Mouse (Mus musculus): Measurements from ENCODE around the gene Fggy. TPM values are rescaled to one million over a fixed set of nuclear protein-coding genes. Genes with fewer than 3 reads are reported as not detected.

Gene Fggy
- polyA plus RNA-seq, 1 experiment from 2014 or later, result 5.3 TPM

GRCm38 (mm10) chr4:95603254-95603653 is 45.9 kb downstream of the Fggy start:
- Histone ChIP-seq H3K9ac (no peak overlapping the region), H3K27me3 (no peaks in the 10 kb centered on the region), H3K4me3 (no peak overlapping the region), H3K4me2 (no peak overlapping the region), H3K36me3 (ENCODE audit: poor library complexity, severe bottlenecking) (no peaks in the 10 kb centered on the region), H3K27ac (no peak overlapping the region), H3K4me1 (no peaks in the 10 kb centered on the region), H3K9me3 (replicated peaks) (no peaks in the 10 kb centered on the region)
- 77% methylated on average over 1 of the region's 1 CpGs for WGBS
- ATAC-seq, result no peak

GRCm38 (mm10) chr4:95610663-95611062 is 53.4 kb downstream of the Fggy start:
- H3K4me2 ChIP-seq, result no peak overlapping the region
- 71% methylated on average over 1 of the region's 1 CpGs for WGBS
- no peaks in the 10 kb centered on the region for H3K27me3 ChIP-seq
- H3K4me1 ChIP-seq, result 0 out of 2 replicates have a peak, but pooled peaks cover 5% of the 10 kb centered on the region
- no peaks in the 10 kb centered on the region for H3K36me3 ChIP-seq (ENCODE audit: poor library complexity, severe bottlenecking)
- ATAC-seq, result peak; percentile 36; the same call in 1 of the 2 replicates
- H3K9me3 ChIP-seq (replicated peaks), result no peaks in the 10 kb centered on the region
- no peak overlapping the region for H3K4me3 ChIP-seq
- no peak overlapping the region for H3K27ac ChIP-seq
- no peak overlapping the region for H3K9ac ChIP-seq

- no peak overlapping the region for H3K4me2 ChIP-seq
- WGBS, result 89% methylated on average over 6 of the region's 6 CpGs
These were observed 54.1 kb downstream of the Fggy start for GRCm38 (mm10) chr4:95611390-95611789.

GRCm38 (mm10) chr4:95621046-95621445 is 63.7 kb downstream of the Fggy start:
- 94% methylated on average over 3 of the region's 3 CpGs for WGBS
- Histone ChIP-seq H3K9me3 (replicated peaks) (no peaks in the 10 kb centered on the region), H3K36me3 (ENCODE audit: poor library complexity, severe bottlenecking) (no peaks in the 10 kb centered on the region), H3K4me2 (no peak overlapping the region), H3K27me3 (no peaks in the 10 kb centered on the region), H3K4me1 (no peaks in the 10 kb centered on the region), H3K27ac (no peak overlapping the region), H3K9ac (no peak overlapping the region), H3K4me3 (no peak overlapping the region)
- ATAC-seq, result no peak

More at GRCm38 (mm10) chr4:95611390-95611789, 54.1 kb downstream of the Fggy start:
- no peak for ATAC-seq
- Histone ChIP-seq H3K36me3 (ENCODE audit: poor library complexity, severe bottlenecking) (no peaks in the 10 kb centered on the region), H3K4me3 (no peak overlapping the region), H3K9me3 (replicated peaks) (no peaks in the 10 kb centered on the region), H3K27ac (no peak overlapping the region), H3K4me1 (0 out of 2 replicates have a peak, but pooled peaks cover 5% of the 10 kb centered on the region), H3K9ac (no peak overlapping the region), H3K27me3 (no peaks in the 10 kb centered on the region)

- Histone ChIP-seq H3K9me3 (replicated peaks) (no peaks in the 10 kb centered on the region), H3K36me3 (ENCODE audit: poor library complexity, severe bottlenecking) (no peaks in the 10 kb centered on the region), H3K27me3 (no peaks in the 10 kb centered on the region), H3K4me2 (no peak overlapping the region), H3K9ac (no peak overlapping the region), H3K4me1 (no peaks in the 10 kb centered on the region), H3K27ac (no peak overlapping the region), H3K4me3 (no peak overlapping the region)
- ATAC-seq, result no peak
- WGBS, result 93% methylated on average over 3 of the region's 3 CpGs
These were observed 67.4 kb downstream of the Fggy start for GRCm38 (mm10) chr4:95624696-95625095.

GRCm38 (mm10) chr4:95625651-95626050 is 68.3 kb downstream of the Fggy start:
- H3K9me3 ChIP-seq (replicated peaks), result no peaks in the 10 kb centered on the region
- no peak for ATAC-seq
- no peak overlapping the region for H3K4me2 ChIP-seq
- no peaks in the 10 kb centered on the region for H3K36me3 ChIP-seq (ENCODE audit: poor library complexity, severe bottlenecking)
- H3K4me1 ChIP-seq, result no peaks in the 10 kb centered on the region
- no peak overlapping the region for H3K9ac ChIP-seq
- no peak overlapping the region for H3K4me3 ChIP-seq
- no peaks in the 10 kb centered on the region for H3K27me3 ChIP-seq
- H3K27ac ChIP-seq, result no peak overlapping the region
- WGBS, result 72% methylated on average over 4 of the region's 4 CpGs

- Histone ChIP-seq H3K4me1 (no peaks in the 10 kb centered on the region), H3K4me2 (no peak overlapping the region), H3K36me3 (ENCODE audit: poor library complexity, severe bottlenecking) (no peaks in the 10 kb centered on the region), H3K4me3 (no peak overlapping the region), H3K27ac (no peak overlapping the region), H3K9me3 (replicated peaks) (no peaks in the 10 kb centered on the region), H3K9ac (no peak overlapping the region), H3K27me3 (no peaks in the 10 kb centered on the region)
- no peak for ATAC-seq
- WGBS, result 90% methylated on average over 3 of the region's 3 CpGs
These were observed 68.9 kb downstream of the Fggy start for GRCm38 (mm10) chr4:95626186-95626585.

GRCm38 (mm10) chr4:95634903-95635302 is 77.6 kb downstream of the Fggy start:
- peaks cover 18% of the 10 kb centered on the region for H3K4me1 ChIP-seq
- 55% methylated on average over 3 of the region's 3 CpGs for WGBS
- H3K4me2 ChIP-seq, result no peak overlapping the region
- no peak overlapping the region for H3K27ac ChIP-seq
- no peaks in the 10 kb centered on the region for H3K27me3 ChIP-seq
- H3K4me3 ChIP-seq, result no peak overlapping the region
- H3K9ac ChIP-seq, result no peak overlapping the region
- no peak for ATAC-seq
- H3K36me3 ChIP-seq (ENCODE audit: poor library complexity, severe bottlenecking), result no peaks in the 10 kb centered on the region
- H3K9me3 ChIP-seq (replicated peaks), result no peaks in the 10 kb centered on the region

- no peaks in the 10 kb centered on the region for H3K27me3 ChIP-seq
- no peak overlapping the region for H3K4me3 ChIP-seq
- H3K9me3 ChIP-seq (replicated peaks), result no peaks in the 10 kb centered on the region
- peaks cover 18% of the 10 kb centered on the region for H3K4me1 ChIP-seq
- no peak overlapping the region for H3K4me2 ChIP-seq
- H3K36me3 ChIP-seq (ENCODE audit: poor library complexity, severe bottlenecking), result no peaks in the 10 kb centered on the region
- peak overlapping the region; percentile 40; the same call in 1 of the 2 replicates for H3K27ac ChIP-seq
- WGBS, result 23% methylated on average over 7 of the region's 7 CpGs
- peak; percentile 73 for ATAC-seq
- H3K9ac ChIP-seq, result no peak overlapping the region
These were observed 79.8 kb downstream of the Fggy start for GRCm38 (mm10) chr4:95636937-95637749.

GRCm38 (mm10) chr4:95638063-95638462 is 80.8 kb downstream of the Fggy start:
- no peaks in the 10 kb centered on the region for H3K36me3 ChIP-seq (ENCODE audit: poor library complexity, severe bottlenecking)
- no peak for ATAC-seq
- no peaks in the 10 kb centered on the region for H3K9me3 ChIP-seq (replicated peaks)
- WGBS, result 51% methylated on average over 3 of the region's 3 CpGs
- H3K27me3 ChIP-seq, result no peaks in the 10 kb centered on the region
- no peak overlapping the region for H3K4me2 ChIP-seq
- H3K9ac ChIP-seq, result no peak overlapping the region
- peak overlapping the region; percentile 40; the same call in 1 of the 2 replicates for H3K27ac ChIP-seq
- H3K4me1 ChIP-seq, result peaks cover 18% of the 10 kb centered on the region
- no peak overlapping the region for H3K4me3 ChIP-seq

GRCm38 (mm10) chr4:95640831-95641230 is 83.5 kb downstream of the Fggy start:
- 94% methylated on average over 1 of the region's 1 CpGs for WGBS
- H3K9me3 ChIP-seq (replicated peaks), result no peaks in the 10 kb centered on the region
- no peaks in the 10 kb centered on the region for H3K27me3 ChIP-seq
- H3K4me1 ChIP-seq, result peaks cover 25% of the 10 kb centered on the region
- no peak overlapping the region for H3K4me2 ChIP-seq
- no peak overlapping the region for H3K9ac ChIP-seq
- H3K4me3 ChIP-seq, result no peak overlapping the region
- no peak for ATAC-seq
- no peak overlapping the region for H3K27ac ChIP-seq
- H3K36me3 ChIP-seq (ENCODE audit: poor library complexity, severe bottlenecking), result no peaks in the 10 kb centered on the region

GRCm38 (mm10) chr4:95644048-95644447 is 86.7 kb downstream of the Fggy start:
- 32% methylated on average over 5 of the region's 5 CpGs for WGBS

More at GRCm38 (mm10) chr4:95644048-95644447, 86.7 kb downstream of the Fggy start:
- H3K27ac ChIP-seq, result no peak overlapping the region
- H3K4me2 ChIP-seq, result no peak overlapping the region
- H3K4me1 ChIP-seq, result 0 out of 2 replicates have a peak, but pooled peaks cover 8% of the 10 kb centered on the region
- H3K27me3 ChIP-seq, result no peaks in the 10 kb centered on the region
- no peak overlapping the region for H3K4me3 ChIP-seq
- ATAC-seq, result no peak
- no peaks in the 10 kb centered on the region for H3K9me3 ChIP-seq (replicated peaks)
- no peak overlapping the region for H3K9ac ChIP-seq
- H3K36me3 ChIP-seq (ENCODE audit: poor library complexity, severe bottlenecking), result no peaks in the 10 kb centered on the region
